Mouse (Mus musculus): ENCODE data around the gene Nip7. TPM values are rescaled to one million over a fixed set of nuclear protein-coding genes. Genes with fewer than 3 reads are reported as not detected.

Nip7 gene
- polyA plus RNA-seq (2012; rRNA removed; ENCODE audit: low replicate concordance) = 7.5 and 11.2 TPM in 2 replicates

DNA sequence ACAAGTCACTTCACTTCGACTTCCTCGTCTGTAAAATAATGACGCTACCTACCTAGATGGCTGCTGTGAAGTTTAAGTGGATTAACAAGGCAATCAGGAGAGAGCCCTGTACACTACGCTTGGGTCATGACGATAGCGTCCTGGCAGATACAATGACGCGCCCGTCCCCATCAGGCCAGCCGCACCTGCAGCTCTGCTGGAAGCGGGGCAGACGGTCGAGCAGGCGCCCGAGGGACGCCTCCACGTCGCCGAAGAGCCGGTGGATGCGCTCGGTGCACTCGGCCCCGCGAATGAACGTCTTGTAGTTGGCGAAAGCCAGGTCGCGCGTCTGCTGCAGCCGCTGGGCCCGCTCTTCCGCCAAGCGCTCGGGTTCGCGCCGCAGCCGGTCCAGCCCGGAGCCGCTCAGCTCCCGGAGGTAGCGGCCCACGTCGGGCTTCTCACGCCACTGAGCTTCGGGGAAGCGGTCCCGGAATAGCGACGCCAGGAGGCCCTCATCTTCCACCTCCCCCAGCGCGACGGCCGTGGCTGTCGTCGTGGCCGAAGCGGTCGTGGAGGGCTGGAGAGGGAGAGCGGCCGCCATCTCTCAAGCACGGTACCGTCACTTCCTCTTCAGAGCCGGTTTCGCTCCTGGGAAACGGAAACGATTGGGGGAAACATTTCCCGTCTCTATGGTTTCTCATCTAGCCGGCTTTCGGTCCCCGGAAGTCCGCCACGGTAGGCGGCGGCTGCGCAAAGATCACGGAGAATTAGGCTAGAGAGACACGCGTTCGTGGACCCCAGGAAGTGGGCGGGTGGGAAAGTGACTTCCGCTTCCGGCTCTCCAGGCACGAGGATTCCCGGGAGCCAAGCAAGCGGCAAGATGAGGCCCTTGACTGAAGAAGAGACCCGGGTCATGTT, at the start of gene Nip7, which contains the start of gene Cog8:
Nip7 (plus strand) TSS at position 802 of the 897 bp plus-strand sequence.
Cog8 (minus strand) TSS at position 614 of the 897 bp plus-strand sequence.

GRCm38 (mm10) chr8:107030650-107031576, 25.8 kb upstream of the Nip7 start, which contains the start of gene Vps4a:
Vps4a (plus strand) TSS chr8:107031222.

DNA sequence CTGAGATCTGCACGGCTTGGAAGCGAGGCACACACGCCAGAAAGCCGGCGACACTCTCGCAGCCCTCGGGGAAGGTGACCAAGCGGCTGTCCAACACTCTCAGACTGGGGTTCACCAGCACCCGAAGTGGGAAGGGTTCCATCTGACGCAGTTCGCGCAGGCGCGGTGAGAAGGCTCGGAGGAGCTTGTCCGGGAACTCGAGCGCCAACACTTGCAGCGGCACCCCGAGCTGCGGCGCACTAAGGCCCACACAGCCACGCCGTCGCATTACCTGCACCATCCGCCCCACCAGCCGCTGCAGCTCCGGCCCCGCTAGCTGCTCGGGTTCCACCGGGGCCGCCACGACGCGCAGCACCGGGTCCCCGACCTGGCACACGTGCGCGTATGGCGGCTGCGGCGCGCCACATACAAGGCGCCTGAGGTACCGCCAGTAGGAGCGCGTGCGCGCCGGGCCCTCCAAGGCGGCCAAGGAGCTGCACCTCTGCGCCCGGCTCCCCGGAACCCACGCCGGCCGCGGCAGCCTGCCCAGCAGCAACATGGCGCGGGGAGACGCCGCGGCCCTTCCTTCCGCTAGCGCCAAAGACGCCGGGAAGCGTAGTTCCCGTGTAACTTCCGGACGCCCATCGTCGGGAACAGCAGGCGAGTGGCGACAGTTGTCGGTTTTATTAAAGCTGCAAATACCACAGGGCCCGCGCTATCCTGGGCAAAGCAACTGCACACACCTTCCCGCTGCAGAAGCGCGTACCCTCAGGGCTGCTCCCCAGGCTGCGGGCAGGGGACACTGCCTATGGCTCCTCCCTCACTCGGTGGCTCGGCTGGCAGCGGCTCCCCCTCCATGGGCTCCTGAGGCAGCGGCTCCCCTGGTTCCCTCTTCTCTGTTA, 8.4 kb upstream of the Nip7 start, which contains the start of gene Pdf:
Pdf (minus strand) TSS at position 554 of the 881 bp plus-strand sequence.

GRCm38 (mm10) chr8:107065511-107066496, 9.1 kb downstream of the Nip7 start, which contains the start of gene Tmed6:
Tmed6 (minus strand) TSS chr8:107065644.

GRCm38 (mm10) chr8:107096366-107097036, 39.8 kb downstream of the Nip7 start, which contains the start of gene Terf2:
Terf2 (minus strand) TSS chr8:107096547.

Other genes starting within 250 kb of the Nip7 start
- gene Has3, start 186.6 kb upstream of the Nip7 start, polyA plus RNA-seq (2012; rRNA removed; ENCODE audit: low replicate concordance) = 0.14 and 0.36 TPM in 2 replicates
- gene Utp4, start 163.2 kb upstream of the Nip7 start, polyA plus RNA-seq (2012; rRNA removed; ENCODE audit: low replicate concordance) = 4.8 and 10.0 TPM in 2 replicates
- gene Sntb2, start 121.1 kb upstream of the Nip7 start, polyA plus RNA-seq (2012; rRNA removed; ENCODE audit: low replicate concordance) = 1.2 and 1.8 TPM in 2 replicates
- 8.2 and 12.9 TPM in 2 replicates for gene Vps4a, start 25.7 kb upstream of the Nip7 start, polyA plus RNA-seq (2012; rRNA removed; ENCODE audit: low replicate concordance)
- gene Pdf, start 8.3 kb upstream of the Nip7 start, polyA plus RNA-seq (2012; rRNA removed; ENCODE audit: low replicate concordance) = 29.4 and 59.3 TPM in 2 replicates
- 17.0 and 17.6 TPM in 2 replicates for gene Cog8, start 188 bp upstream of the Nip7 start, polyA plus RNA-seq (2012; rRNA removed; ENCODE audit: low replicate concordance)
- 7.0 and 9.9 TPM in 2 replicates for gene Tmed6, start 8.8 kb downstream of the Nip7 start, polyA plus RNA-seq (2012; rRNA removed; ENCODE audit: low replicate concordance)
- gene Terf2, start 39.7 kb downstream of the Nip7 start, polyA plus RNA-seq (2012; rRNA removed; ENCODE audit: low replicate concordance) = 2.9 and 3.7 TPM in 2 replicates
- gene Cyb5b, start 93.8 kb downstream of the Nip7 start, polyA plus RNA-seq (2012; rRNA removed; ENCODE audit: low replicate concordance) = 129 and 153 TPM in 2 replicates
- 3.9 and 4.9 TPM in 2 replicates for gene Nfat5, start 236.6 kb downstream of the Nip7 start, polyA plus RNA-seq (2012; rRNA removed; ENCODE audit: low replicate concordance)